Mouse (Mus musculus): ENCODE measurements around the gene Abhd14a. TPM values are rescaled to one million over a fixed set of nuclear protein-coding genes. Genes with fewer than 3 reads are reported as not detected.

The Abhd14a gene
- polyA plus RNA-seq, 1 experiment: 197 TPM

GRCm38 (mm10) chr9:106462430-106462800 is 14.9 kb upstream of the Abhd14a start:
- H3K4me3 ChIP-seq (ENCODE audit: control insufficient read depth, low read depth, low read length): no peak overlapping the region
- H3K27me3 ChIP-seq (ENCODE audit: control insufficient read depth, insufficient read depth, low read length): no peaks in the 10 kb centered on the region
- TF ChIP-seq POLR2A (IDR thresholded peaks at IDR 0.05; ENCODE audit: control insufficient read depth, low read depth, low read length) (no peak), CTCF (IDR thresholded peaks at IDR 0.05; ENCODE audit: control insufficient read depth, insufficient read depth, insufficient replicate concordance, low read depth, low read length) (no peak)
- peaks cover 11% of the 10 kb centered on the region for H3K4me1 ChIP-seq (ENCODE audit: control insufficient read depth, insufficient read depth, low read length)
- no peak overlapping the region for H3K27ac ChIP-seq (ENCODE audit: control insufficient read depth, insufficient read depth, low read depth, low read length)
- H3K36me3 ChIP-seq (ENCODE audit: control insufficient read depth, insufficient read depth, low read length): no peaks in the 10 kb centered on the region

GRCm38 (mm10) chr9:106461641-106462429 is 14.4 kb upstream of the Abhd14a start:
- no peak overlapping the region for H3K4me3 ChIP-seq (ENCODE audit: control insufficient read depth, low read depth, low read length)
- H3K36me3 ChIP-seq (ENCODE audit: control insufficient read depth, insufficient read depth, low read length): no peaks in the 10 kb centered on the region
- no peaks in the 10 kb centered on the region for H3K27me3 ChIP-seq (ENCODE audit: control insufficient read depth, insufficient read depth, low read length)
- TF ChIP-seq CTCF (IDR thresholded peaks at IDR 0.05; ENCODE audit: control insufficient read depth, insufficient read depth, insufficient replicate concordance, low read depth, low read length): no peak
- H3K27ac ChIP-seq (ENCODE audit: control insufficient read depth, insufficient read depth, low read depth, low read length): no peak overlapping the region
- H3K4me1 ChIP-seq (ENCODE audit: control insufficient read depth, insufficient read depth, low read length): peaks cover 11% of the 10 kb centered on the region

GRCm38 (mm10) chr9:106461026-106461415 is 13.5 kb upstream of the Abhd14a start:
- Histone ChIP-seq H3K27ac (ENCODE audit: control insufficient read depth, insufficient read depth, low read depth, low read length) (no peak overlapping the region), H3K27me3 (ENCODE audit: control insufficient read depth, insufficient read depth, low read length) (no peaks in the 10 kb centered on the region), H3K4me1 (ENCODE audit: control insufficient read depth, insufficient read depth, low read length) (peaks cover 11% of the 10 kb centered on the region), H3K4me3 (ENCODE audit: control insufficient read depth, low read depth, low read length) (no peak overlapping the region), H3K36me3 (ENCODE audit: control insufficient read depth, insufficient read depth, low read length) (no peaks in the 10 kb centered on the region)
- no peak for TF ChIP-seq POLR2A (IDR thresholded peaks at IDR 0.05; ENCODE audit: control insufficient read depth, low read depth, low read length)
- TF ChIP-seq CTCF (IDR thresholded peaks at IDR 0.05; ENCODE audit: control insufficient read depth, insufficient read depth, insufficient replicate concordance, low read depth, low read length): no peak

- H3K4me1 ChIP-seq (ENCODE audit: control insufficient read depth, insufficient read depth, low read length): peaks cover 10% of the 10 kb centered on the region
- H3K27ac ChIP-seq (ENCODE audit: control insufficient read depth, insufficient read depth, low read depth, low read length): no peak overlapping the region
- no peak overlapping the region for H3K4me3 ChIP-seq (ENCODE audit: control insufficient read depth, low read depth, low read length)
- H3K36me3 ChIP-seq (ENCODE audit: control insufficient read depth, insufficient read depth, low read length): no peaks in the 10 kb centered on the region
- no peaks in the 10 kb centered on the region for H3K27me3 ChIP-seq (ENCODE audit: control insufficient read depth, insufficient read depth, low read length)
- TF ChIP-seq CTCF (IDR thresholded peaks at IDR 0.05; ENCODE audit: control insufficient read depth, insufficient read depth, insufficient replicate concordance, low read depth, low read length): no peak
- no peak for TF ChIP-seq POLR2A (IDR thresholded peaks at IDR 0.05; ENCODE audit: control insufficient read depth, low read depth, low read length)
These were observed 13.0 kb upstream of the Abhd14a start for GRCm38 (mm10) chr9:106460401-106461025.

GRCm38 (mm10) chr9:106459946-106460345 is 12.5 kb upstream of the Abhd14a start:
- TF ChIP-seq POLR2A (IDR thresholded peaks at IDR 0.05; ENCODE audit: control insufficient read depth, low read depth, low read length) (no peak), CTCF (IDR thresholded peaks at IDR 0.05; ENCODE audit: control insufficient read depth, insufficient read depth, insufficient replicate concordance, low read depth, low read length) (no peak)
- Histone ChIP-seq H3K27me3 (ENCODE audit: control insufficient read depth, insufficient read depth, low read length) (no peaks in the 10 kb centered on the region), H3K36me3 (ENCODE audit: control insufficient read depth, insufficient read depth, low read length) (no peaks in the 10 kb centered on the region), H3K4me3 (ENCODE audit: control insufficient read depth, low read depth, low read length) (no peak overlapping the region), H3K4me1 (ENCODE audit: control insufficient read depth, insufficient read depth, low read length) (peaks cover 13% of the 10 kb centered on the region), H3K27ac (ENCODE audit: control insufficient read depth, insufficient read depth, low read depth, low read length) (no peak overlapping the region)

- TF ChIP-seq POLR2A (IDR thresholded peaks at IDR 0.05; ENCODE audit: control insufficient read depth, low read depth, low read length): no peak
- TF ChIP-seq CTCF (IDR thresholded peaks at IDR 0.05; ENCODE audit: control insufficient read depth, insufficient read depth, insufficient replicate concordance, low read depth, low read length): no peak
- H3K27ac ChIP-seq (ENCODE audit: control insufficient read depth, insufficient read depth, low read depth, low read length): no peak overlapping the region
- no peaks in the 10 kb centered on the region for H3K27me3 ChIP-seq (ENCODE audit: control insufficient read depth, insufficient read depth, low read length)
- H3K4me3 ChIP-seq (ENCODE audit: control insufficient read depth, low read depth, low read length): no peak overlapping the region
- peaks cover 16% of the 10 kb centered on the region for H3K4me1 ChIP-seq (ENCODE audit: control insufficient read depth, insufficient read depth, low read length)
- H3K36me3 ChIP-seq (ENCODE audit: control insufficient read depth, insufficient read depth, low read length): no peaks in the 10 kb centered on the region
These were observed 10.4 kb upstream of the Abhd14a start for GRCm38 (mm10) chr9:106457920-106458319.

- no peaks in the 10 kb centered on the region for H3K27me3 ChIP-seq (ENCODE audit: control insufficient read depth, insufficient read depth, low read length)
- H3K27ac ChIP-seq (ENCODE audit: control insufficient read depth, insufficient read depth, low read depth, low read length): no peak overlapping the region
- TF ChIP-seq CTCF (IDR thresholded peaks at IDR 0.05; ENCODE audit: control insufficient read depth, insufficient read depth, insufficient replicate concordance, low read depth, low read length) (no peak), POLR2A (IDR thresholded peaks at IDR 0.05; ENCODE audit: control insufficient read depth, low read depth, low read length) (no peak)
- H3K4me1 ChIP-seq (ENCODE audit: control insufficient read depth, insufficient read depth, low read length): peaks cover 20% of the 10 kb centered on the region
- no peaks in the 10 kb centered on the region for H3K36me3 ChIP-seq (ENCODE audit: control insufficient read depth, insufficient read depth, low read length)
- H3K4me3 ChIP-seq (ENCODE audit: control insufficient read depth, low read depth, low read length): no peak overlapping the region
These were observed 9.7 kb upstream of the Abhd14a start for GRCm38 (mm10) chr9:106457163-106457559.

Measured in testis, adult 2 months (tissue).